28 mouse cellular contexts compared by ENCODE assay signal in the genomic region with DNA sequence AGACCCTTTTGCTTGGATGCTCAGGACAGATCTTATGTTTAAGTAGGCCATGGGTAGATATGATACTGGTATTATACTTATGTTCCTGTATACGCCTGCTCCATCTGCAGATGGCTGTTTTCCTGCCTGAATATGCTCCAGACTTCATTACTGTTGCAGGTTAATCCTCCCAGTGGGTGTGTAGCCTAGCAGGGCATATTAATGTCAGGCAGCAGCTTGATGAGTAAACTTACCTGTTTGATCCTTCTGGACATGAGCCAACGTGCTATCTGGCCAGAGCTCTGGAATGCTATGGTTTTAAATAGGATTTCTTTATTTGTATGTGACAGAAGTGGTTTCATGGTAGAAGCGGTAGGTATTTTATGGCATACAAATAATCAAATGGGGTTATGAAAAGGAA.
DNase-seq lines count a peak whose midpoint lies in the region; ATAC-seq and TF ChIP-seq lines count a peak whose summit lies in the region.
"Had no signal": no experiment of that assay in that cellular context is flagged by ENCODE, and none has a peak within 500 bp of the region (broad histone marks: within the 10 kb centered on the region; RNA-seq: fewer than 3 reads in every experiment).

No protein-coding gene starts in this region.

- no peaks in the 10 kb centered on the region for H3K4me1 ChIP-seq in limb, embryonic 14.5 days (ENCODE audit: control insufficient read depth, insufficient read depth, low read length)
- H3K4me1 ChIP-seq in limb, embryonic 10.5 days: no peaks in the 10 kb centered on the region
- no peaks in the 10 kb centered on the region for H3K4me1 ChIP-seq in liver, embryonic 11.5 days (replicated peaks; ENCODE audit: control insufficient read depth, insufficient read depth, low read length)
- H3K4me1 ChIP-seq: embryonic facial prominence, embryonic 12.5 days; forebrain, embryonic 12.5 days; heart, embryonic 13.5 days; hindbrain, embryonic 15.5 days; limb, embryonic 15.5 days; midbrain, embryonic 12.5 days; neural tube, embryonic 15.5 days had no signal

- H3K27ac ChIP-seq in limb, embryonic 14.5 days (replicated peaks; ENCODE audit: low read depth, low read length): no peak overlapping the region
- no peak overlapping the region for H3K27ac ChIP-seq in limb, embryonic 10.5 days
- no peak overlapping the region for H3K27ac ChIP-seq in liver, embryonic 11.5 days (ENCODE audit: low read depth, low read length)
- H3K27ac ChIP-seq: embryonic facial prominence, embryonic 12.5 days; forebrain, embryonic 12.5 days; heart, embryonic 13.5 days; hindbrain, embryonic 15.5 days; limb, embryonic 15.5 days; liver, embryonic 14.5 days; midbrain, embryonic 12.5 days; neural tube, embryonic 15.5 days had no signal

- H3K4me3 ChIP-seq in limb, embryonic 14.5 days (replicated peaks; ENCODE audit: low read length): no peak overlapping the region
- H3K4me3 ChIP-seq in limb, embryonic 10.5 days: no peak overlapping the region
- H3K4me3 ChIP-seq in liver, embryonic 11.5 days (ENCODE audit: low read depth, low read length): no peak overlapping the region
- H3K4me3 ChIP-seq: embryonic facial prominence, embryonic 12.5 days; erythroblast, embryonic 14.5 days; forebrain, embryonic 12.5 days; heart, embryonic 13.5 days; hindbrain, embryonic 15.5 days; limb, embryonic 15.5 days; midbrain, embryonic 12.5 days; neural tube, embryonic 15.5 days had no signal

- no peak for ATAC-seq in limb, embryonic 14.5 days (ENCODE audit: low FRiP score, low read depth)
- no peak for ATAC-seq in liver, embryonic 11.5 days (replicated peaks; ENCODE audit: low FRiP score)
- ATAC-seq: forebrain, postnatal 0 days; inflammation-experienced regulatory T-cells, adult 6 months had no signal

- no peak for TF ChIP-seq CTCF in brain, embryonic 14.5 days (IDR thresholded peaks at IDR 0.05; ENCODE audit: borderline replicate concordance, extremely low read depth, insufficient read depth, insufficient read length)

- TF ChIP-seq POLR2A in limb, embryonic 14.5 days (IDR thresholded peaks at IDR 0.05; ENCODE audit: borderline replicate concordance, extremely low read depth, insufficient read depth, insufficient read length): no peak
- TF ChIP-seq POLR2A in brain, embryonic 14.5 days (IDR thresholded peaks at IDR 0.05; ENCODE audit: borderline replicate concordance, extremely low read depth, insufficient read depth, insufficient read length, poor library complexity, severe bottlenecking): no peak

- WGBS in limb, embryonic 14.5 days: 68% methylated on average over 3 of the region's 3 CpGs
- WGBS in limb, embryonic 10.5 days: 89% methylated on average over 3 of the region's 3 CpGs
- WGBS in liver, embryonic 11.5 days: 68% methylated on average over 3 of the region's 3 CpGs

- no peaks in the 10 kb centered on the region for H3K9me3 ChIP-seq in limb, embryonic 14.5 days (ENCODE audit: control insufficient read depth, low read length)
- H3K9me3 ChIP-seq in limb, embryonic 10.5 days (replicated peaks): no peaks in the 10 kb centered on the region
- H3K9me3 ChIP-seq in liver, embryonic 11.5 days (ENCODE audit: control insufficient read depth, low read length): no peaks in the 10 kb centered on the region
- H3K9me3 ChIP-seq: embryonic facial prominence, embryonic 12.5 days; forebrain, embryonic 12.5 days; G1E; heart, embryonic 13.5 days; hindbrain, embryonic 15.5 days; limb, embryonic 15.5 days; midbrain, embryonic 12.5 days; neural tube, embryonic 15.5 days had no signal

- H3K9ac ChIP-seq in limb, embryonic 14.5 days (ENCODE audit: low read depth, low read length, severe bottlenecking): no peak overlapping the region
- no peak overlapping the region for H3K9ac ChIP-seq in liver, embryonic 11.5 days (ENCODE audit: low read depth, low read length)
- H3K9ac ChIP-seq: embryonic facial prominence, embryonic 12.5 days; forebrain, embryonic 12.5 days; forebrain, postnatal 0 days; heart, embryonic 13.5 days; hindbrain, embryonic 15.5 days; limb, embryonic 15.5 days; liver, embryonic 14.5 days; midbrain, embryonic 12.5 days; neural tube, embryonic 15.5 days had no signal

- H3K4me2 ChIP-seq in limb, embryonic 14.5 days (replicated peaks; ENCODE audit: low read depth, low read length, severe bottlenecking): no peak overlapping the region
- H3K4me2 ChIP-seq in liver, embryonic 11.5 days: no peak overlapping the region
- H3K4me2 ChIP-seq: embryonic facial prominence, embryonic 12.5 days; forebrain, embryonic 12.5 days; heart, embryonic 13.5 days; hindbrain, embryonic 15.5 days; limb, embryonic 15.5 days; midbrain, embryonic 12.5 days; neural tube, embryonic 15.5 days had no signal

- DNase-seq in cerebellum, postnatal 14 days: peak; percentile 7 to 11
- no peak for DNase-seq in cerebellum, adult 18-20 months
- DNase-seq in limb, embryonic 14.5 days (ENCODE audit: low spot score): peak; percentile 26
- DNase-seq in limb, embryonic 10.5 days (ENCODE audit: low spot score): no peak
- DNase-seq in brain, embryonic 14.5 days (ENCODE audit: low read depth): peak; percentile 23
- DNase-seq in gonadal fat pad, adult 2 months (ENCODE audit: low read depth): peak; percentile 65
- DNase-seq in liver, embryonic 11.5 days (ENCODE audit: low spot score): no peak
- DNase-seq: adrenal gland, adult 8-10 months; cerebellum, adult 11 months; heart, postnatal 10 days; kidney, adult 9 months; kidney, postnatal 10 days; lung, adult 2 months; retina, postnatal 1 day; right cerebral cortex, postnatal 14 days; thymus, postnatal 25 days had no signal

- no peaks in the 10 kb centered on the region for H3K27me3 ChIP-seq in limb, embryonic 14.5 days (ENCODE audit: control insufficient read depth, insufficient read depth, low read length)
- H3K27me3 ChIP-seq in limb, embryonic 10.5 days (ENCODE audit: low read depth, poor library complexity, severe bottlenecking): no peaks in the 10 kb centered on the region
- H3K27me3 ChIP-seq in liver, embryonic 11.5 days (replicated peaks; ENCODE audit: control insufficient read depth, insufficient read depth, low read length): no peaks in the 10 kb centered on the region
- H3K27me3 ChIP-seq: embryonic facial prominence, embryonic 12.5 days; forebrain, embryonic 12.5 days; heart, embryonic 13.5 days; hindbrain, embryonic 15.5 days; limb, embryonic 15.5 days; midbrain, embryonic 12.5 days; neural tube, embryonic 15.5 days had no signal

- H3K36me3 ChIP-seq in limb, embryonic 14.5 days (ENCODE audit: control insufficient read depth, insufficient read depth, low read length): no peaks in the 10 kb centered on the region
- no peaks in the 10 kb centered on the region for H3K36me3 ChIP-seq in limb, embryonic 10.5 days
- no peaks in the 10 kb centered on the region for H3K36me3 ChIP-seq in liver, embryonic 11.5 days (ENCODE audit: control insufficient read depth, insufficient read depth, low read length)
- H3K36me3 ChIP-seq: embryonic facial prominence, embryonic 12.5 days; forebrain, embryonic 12.5 days; G1E; heart, embryonic 13.5 days; hindbrain, embryonic 15.5 days; limb, embryonic 15.5 days; midbrain, embryonic 12.5 days; neural tube, embryonic 15.5 days had no signal

Comparison
In these comparisons a context has a peak if more than half of its experiments do, and no peak if none do; other contexts are left out.
1. DNase-seq: peak in cerebellum, postnatal 14 days (2 of 2), limb, embryonic 14.5 days (single experiment), brain, embryonic 14.5 days (single experiment) and gonadal fat pad, adult 2 months (single experiment); none in cerebellum, adult 18-20 months (0 of 2), limb, embryonic 10.5 days (single experiment) and liver, embryonic 11.5 days (single experiment).